Mouse (Mus musculus): ENCODE results near the gene Zfp317. TPM values are rescaled to one million over a fixed set of nuclear protein-coding genes. Genes with fewer than 3 reads are reported as not detected.
"Not testable (repeated sequence)": the region's sequence is repeated elsewhere in the genome, so short reads cannot be mapped to it uniquely, and the experiment has no call there.

The Zfp317 gene
- total and polyA plus RNA-seq, 3 experiments: 1.6 to 51.4 (median 45.9) TPM

- DNase-seq (ENCODE audit: low spot score) (no peak), ATAC-seq (ENCODE audit: extremely low read depth, insufficient number of reproducible peaks, low FRiP score, poor library complexity, severe bottlenecking) (no peak)
- no peaks in the 10 kb centered on the region for H3K4me1 ChIP-seq (ENCODE audit: insufficient read depth, low read depth, low read length)
- H3K27me3 ChIP-seq (ENCODE audit: insufficient read depth, low read length): no peaks in the 10 kb centered on the region
- no peaks in the 10 kb centered on the region for H3K36me3 ChIP-seq (replicated peaks)
- TF ChIP-seq TAL1 (conservative IDR thresholded peaks at IDR 0.05; ENCODE audit: low read depth, low read length): no peak
- no peak for TF ChIP-seq GATA2 (IDR thresholded peaks at IDR 0.05; ENCODE audit: borderline replicate concordance, low read depth, low read length)
- no peak for TF ChIP-seq POLR2AphosphoS5 (IDR thresholded peaks at IDR 0.05; ENCODE audit: insufficient replicate concordance, low read depth, low read length)
- TF ChIP-seq GATA1 (IDR thresholded peaks at IDR 0.05; ENCODE audit: borderline replicate concordance, low read length): no peak
- no peak for TF ChIP-seq CTCF (IDR thresholded peaks at IDR 0.05; ENCODE audit: low read depth, low read length)
- no peaks in the 10 kb centered on the region for H3K9me3 ChIP-seq (replicated peaks)
- no peak overlapping the region for H3K4me3 ChIP-seq (ENCODE audit: low read depth, low read length)
Measured at GRCm38 (mm10) chr9:19691426-19691825, 69.5 kb downstream of the Zfp317 start.

GRCm38 (mm10) chr9:19692430-19692829 is 70.5 kb downstream of the Zfp317 start:
- Histone ChIP-seq H3K4me1 (ENCODE audit: insufficient read depth, low read depth, low read length) (no peaks in the 10 kb centered on the region), H3K36me3 (replicated peaks) (no peaks in the 10 kb centered on the region), H3K4me3 (ENCODE audit: low read depth, low read length) (no peak overlapping the region), H3K9me3 (replicated peaks) (no peaks in the 10 kb centered on the region), H3K27me3 (ENCODE audit: insufficient read depth, low read length) (no peaks in the 10 kb centered on the region)
- no peak for TF ChIP-seq POLR2AphosphoS5 (IDR thresholded peaks at IDR 0.05; ENCODE audit: insufficient replicate concordance, low read depth, low read length)
- TF ChIP-seq CTCF (IDR thresholded peaks at IDR 0.05; ENCODE audit: low read depth, low read length): no peak
- TF ChIP-seq GATA2 (IDR thresholded peaks at IDR 0.05; ENCODE audit: borderline replicate concordance, low read depth, low read length): no peak
- no peak for TF ChIP-seq GATA1 (IDR thresholded peaks at IDR 0.05; ENCODE audit: borderline replicate concordance, low read length)
- no peak for TF ChIP-seq TAL1 (conservative IDR thresholded peaks at IDR 0.05; ENCODE audit: low read depth, low read length)
- no peak for DNase-seq (ENCODE audit: low spot score)
- no peak for ATAC-seq (ENCODE audit: extremely low read depth, insufficient number of reproducible peaks, low FRiP score, poor library complexity, severe bottlenecking)

- H3K4me1 ChIP-seq (ENCODE audit: insufficient read depth, low read depth, low read length); ATAC-seq (ENCODE audit: extremely low read depth, insufficient number of reproducible peaks, low FRiP score, poor library complexity, severe bottlenecking); H3K9me3 ChIP-seq (replicated peaks); H3K36me3 ChIP-seq (replicated peaks); H3K27me3 ChIP-seq (ENCODE audit: insufficient read depth, low read length); H3K4me3 ChIP-seq (ENCODE audit: low read depth, low read length); DNase-seq (ENCODE audit: low spot score): not testable (repeated sequence)
Measured at GRCm38 (mm10) chr9:19694285-19694684, 72.4 kb downstream of the Zfp317 start.

- not testable (repeated sequence) for H3K9me3 ChIP-seq (replicated peaks); H3K4me1 ChIP-seq (ENCODE audit: insufficient read depth, low read depth, low read length); ATAC-seq (ENCODE audit: extremely low read depth, insufficient number of reproducible peaks, low FRiP score, poor library complexity, severe bottlenecking); H3K36me3 ChIP-seq (replicated peaks); DNase-seq (ENCODE audit: low spot score); H3K4me3 ChIP-seq (ENCODE audit: low read depth, low read length); H3K27me3 ChIP-seq (ENCODE audit: insufficient read depth, low read length)
Measured at GRCm38 (mm10) chr9:19694898-19695379, 73.0 kb downstream of the Zfp317 start.

Other genes with a start within 250 kb of the Zfp317 start
- not detected in 2 replicates for gene Olfr847, start 243.4 kb upstream of the Zfp317 start, total RNA-seq (2014; fragmentation: Nextera tagmentation)
- gene Olfr847, start 243.4 kb upstream of the Zfp317 start, total RNA-seq (2017): not detected in 2 replicates
- not detected in 2 replicates for gene Olfr847, start 243.4 kb upstream of the Zfp317 start, polyA plus RNA-seq (2012)
- not detected in 2 replicates for gene Olfr849, start 181.8 kb upstream of the Zfp317 start, total RNA-seq (2014; fragmentation: Nextera tagmentation)
- 0.05 and 0.06 TPM in 2 replicates for gene Olfr849, start 181.8 kb upstream of the Zfp317 start, total RNA-seq (2017)
- gene Olfr849, start 181.8 kb upstream of the Zfp317 start, polyA plus RNA-seq (2012): not detected in 2 replicates
- gene Olfr850, start 143.9 kb upstream of the Zfp317 start, total RNA-seq (2014; fragmentation: Nextera tagmentation): not detected in 2 replicates
- 0.60 TPM in 1 of 2 replicates, not detected in the other for gene Olfr850, start 143.9 kb upstream of the Zfp317 start, total RNA-seq (2017)
- not detected in 2 replicates for gene Olfr850, start 143.9 kb upstream of the Zfp317 start, polyA plus RNA-seq (2012)
- gene Olfr851, start 128.8 kb upstream of the Zfp317 start, total RNA-seq (2014; fragmentation: Nextera tagmentation): not detected in 2 replicates
- gene Olfr851, start 128.8 kb upstream of the Zfp317 start, total RNA-seq (2017): 0.11 TPM in 1 of 2 replicates, not detected in the other
- gene Olfr851, start 128.8 kb upstream of the Zfp317 start, polyA plus RNA-seq (2012): not detected in 2 replicates
- not detected in 2 replicates for gene Olfr853, start 81.0 kb upstream of the Zfp317 start, total RNA-seq (2014; fragmentation: Nextera tagmentation)
- gene Olfr853, start 81.0 kb upstream of the Zfp317 start, total RNA-seq (2017): 0.22 TPM in 1 of 2 replicates, not detected in the other
- not detected in 2 replicates for gene Olfr853, start 81.0 kb upstream of the Zfp317 start, polyA plus RNA-seq (2012)
- gene Olfr854, start 54.7 kb upstream of the Zfp317 start, total RNA-seq (2014; fragmentation: Nextera tagmentation): not detected in 2 replicates
- gene Olfr854, start 54.7 kb upstream of the Zfp317 start, total RNA-seq (2017): 0.49 TPM in 1 of 2 replicates, not detected in the other
- gene Olfr854, start 54.7 kb upstream of the Zfp317 start, polyA plus RNA-seq (2012): not detected in 2 replicates
- gene Olfr855, start 39.5 kb upstream of the Zfp317 start, total RNA-seq (2014; fragmentation: Nextera tagmentation): not detected in 2 replicates
- 0.05 TPM in 1 of 2 replicates, not detected in the other for gene Olfr855, start 39.5 kb upstream of the Zfp317 start, total RNA-seq (2017)
- not detected in 2 replicates for gene Olfr855, start 39.5 kb upstream of the Zfp317 start, polyA plus RNA-seq (2012)
- gene Olfr857, start 87.3 kb downstream of the Zfp317 start, total RNA-seq (2014; fragmentation: Nextera tagmentation): not detected in 2 replicates
- gene Olfr857, start 87.3 kb downstream of the Zfp317 start, total RNA-seq (2017): 0.52 TPM in 1 of 2 replicates, not detected in the other
- gene Olfr857, start 87.3 kb downstream of the Zfp317 start, polyA plus RNA-seq (2012): not detected in 2 replicates
- not detected in 2 replicates for gene Olfr58, start 158.2 kb downstream of the Zfp317 start, total RNA-seq (2014; fragmentation: Nextera tagmentation)
- 0.06 TPM in 1 of 2 replicates, not detected in the other for gene Olfr58, start 158.2 kb downstream of the Zfp317 start, total RNA-seq (2017)
- not detected in 2 replicates for gene Olfr58, start 158.2 kb downstream of the Zfp317 start, polyA plus RNA-seq (2012)
- not detected in 2 replicates for gene Olfr859, start 182.8 kb downstream of the Zfp317 start, total RNA-seq (2014; fragmentation: Nextera tagmentation)
- 0.16 and 0.52 TPM in 2 replicates for gene Olfr859, start 182.8 kb downstream of the Zfp317 start, total RNA-seq (2017)
- gene Olfr859, start 182.8 kb downstream of the Zfp317 start, polyA plus RNA-seq (2012): not detected in 2 replicates
- gene Olfr860, start 227.6 kb downstream of the Zfp317 start, total RNA-seq (2014; fragmentation: Nextera tagmentation): not detected in 2 replicates
- gene Olfr860, start 227.6 kb downstream of the Zfp317 start, total RNA-seq (2017): 0.22 TPM in 1 of 2 replicates, not detected in the other
- not detected in 2 replicates for gene Olfr860, start 227.6 kb downstream of the Zfp317 start, polyA plus RNA-seq (2012)